Mouse (Mus musculus) forebrain, embryonic 14.5 days (tissue): Measurements from ENCODE around the gene Mief2. TPM values are rescaled to one million over a fixed set of nuclear protein-coding genes. Genes with fewer than 3 reads are reported as not detected.

Experiments
- ATAC-seq: fragments of 200-750 bp; cut with Nextera tagmentation; 2 replicates; pipeline ENCODE4 v1.8.0; 2017; ENCODE audit warnings: mild to moderate bottlenecking, moderate library complexity
- DNase-seq: peaks from one replicate; pipeline ENCODE4 v3.0.0-alpha.2; 2015; ENCODE audit warnings: low spot score
- H3K27ac ChIP-seq: fragments of 300-500 bp; sonication (generic); 2 replicates; pipeline ENCODE4 v1.5.1; 2014; ENCODE audit warnings: low read depth, mild to moderate bottlenecking, control low read depth, low read length, moderate library complexity
- H3K27me3 ChIP-seq: fragments of 300-500 bp; sonication (generic); replicated peaks from 2 replicates; pipeline ENCODE4 v1.6.1; 2014; ENCODE audit warnings: low read length, control low read depth, mixed read lengths; ENCODE audit not compliant: control insufficient read depth, insufficient read depth
- H3K36me3 ChIP-seq: fragments of 300-500 bp; sonication (generic); 2 replicates; pipeline ENCODE4 v1.6.1; 2014; ENCODE audit warnings: low read length, control low read depth; ENCODE audit not compliant: control insufficient read depth, insufficient read depth
- H3K4me1 ChIP-seq: fragments of 300-500 bp; sonication (generic); 2 replicates; pipeline ENCODE4 v1.6.1; 2014; ENCODE audit warnings: antibody characterized with exemption, low read length, control low read depth; ENCODE audit not compliant: control insufficient read depth, insufficient read depth
- H3K4me2 ChIP-seq: fragments of 300-500 bp; sonication (generic); 2 replicates; pipeline ENCODE4 v1.6.1; 2014; ENCODE audit warnings: mild to moderate bottlenecking, control low read depth, low read length
- H3K4me3 ChIP-seq: fragments of 300-500 bp; sonication (generic); 2 replicates; pipeline ENCODE4 v1.5.1; 2014; ENCODE audit warnings: low read depth, low read length, control low read depth
- H3K9ac ChIP-seq: fragments of 300-500 bp; sonication (generic); 2 replicates; pipeline ENCODE4 v1.6.1; 2014; ENCODE audit warnings: mild to moderate bottlenecking, low read length, control low read depth, moderate library complexity
- H3K9me3 ChIP-seq: fragments of 300-500 bp; sonication (generic); replicated peaks from 2 replicates; pipeline ENCODE4 v1.6.1; 2016; ENCODE audit warnings: low read length, control low read depth, mixed read lengths; ENCODE audit not compliant: control insufficient read depth
- WGBS: fragments of 180-500 bp; shearing (Covaris S2); extraction: QIAGEN DNeasy Blood & Tissue Kit; methylation state at CpG from one replicate; pipeline ENCODE4 v1.1.7; 2014; 5-methylcytosine and 5-hydroxymethylcytosine counted together
- polyA plus RNA-seq: library from polyadenylated mRNA; unstranded; fragments of >200 nt; fragmentation: Nextera tagmentation; extraction: Ambion mirVana; gene quantifications from 2 replicates; pipeline ENCODE4 v1.2.1, GENCODE M21; 2014

Mief2 gene
- polyA plus RNA-seq, 1 experiment from 2014 or later = 20.7 TPM

DNA sequence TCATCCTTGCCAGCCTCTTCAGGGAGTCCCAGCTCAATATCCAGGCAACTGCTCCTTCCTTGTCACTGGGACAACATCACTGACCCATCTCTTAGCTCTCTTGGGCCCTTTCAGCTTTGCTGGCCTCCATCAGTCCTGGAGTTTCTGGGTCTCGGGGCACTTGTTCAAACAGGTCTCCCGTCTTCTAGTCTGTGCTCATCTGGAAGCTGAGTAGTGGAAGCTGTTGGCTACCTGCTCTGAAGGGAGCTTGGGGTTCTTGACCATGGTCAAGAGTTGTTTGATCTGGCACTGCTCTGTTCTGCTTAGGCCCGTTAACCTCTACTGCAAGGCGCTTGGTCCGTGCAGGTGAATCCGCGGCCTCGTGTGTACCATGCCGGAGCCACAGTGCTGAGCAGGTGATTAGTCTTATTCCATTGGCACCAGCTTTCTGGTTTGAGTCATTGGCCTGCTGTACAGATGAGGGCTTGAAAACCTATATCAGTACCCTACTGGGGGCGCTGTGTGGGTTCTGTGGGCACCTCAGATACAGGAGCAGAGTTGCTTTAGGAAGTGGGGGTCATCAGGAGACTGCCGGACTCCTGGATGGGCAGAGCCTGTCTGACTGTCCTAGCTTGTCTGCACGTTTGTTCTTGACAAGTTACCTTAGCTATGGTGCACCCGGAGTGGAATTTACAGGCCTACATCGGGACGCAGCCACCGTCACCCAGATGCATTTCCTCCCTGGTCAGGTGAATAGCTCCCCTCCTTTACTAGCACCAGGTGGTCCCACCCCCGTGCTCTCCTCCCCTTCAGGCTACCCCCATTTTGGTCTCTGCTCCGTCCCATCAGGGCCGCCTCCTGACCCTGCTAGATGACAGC, 23.9 kb upstream of the Mief2 start:
- no peak for ATAC-seq
- no peaks in the 10 kb centered on the region for H3K9me3 ChIP-seq
- H3K27me3 ChIP-seq = no peaks in the 10 kb centered on the region
- H3K9ac ChIP-seq = no peak overlapping the region
- peaks cover 15% of the 10 kb centered on the region for H3K4me1 ChIP-seq
- H3K27ac ChIP-seq = no peak overlapping the region
- WGBS = 94% methylated on average over 19 of the region's 19 CpGs
- no peak for DNase-seq
- H3K36me3 ChIP-seq = peaks cover 56% of the 10 kb centered on the region
- H3K4me2 ChIP-seq = no peak overlapping the region
- H3K4me3 ChIP-seq = no peak overlapping the region

DNA sequence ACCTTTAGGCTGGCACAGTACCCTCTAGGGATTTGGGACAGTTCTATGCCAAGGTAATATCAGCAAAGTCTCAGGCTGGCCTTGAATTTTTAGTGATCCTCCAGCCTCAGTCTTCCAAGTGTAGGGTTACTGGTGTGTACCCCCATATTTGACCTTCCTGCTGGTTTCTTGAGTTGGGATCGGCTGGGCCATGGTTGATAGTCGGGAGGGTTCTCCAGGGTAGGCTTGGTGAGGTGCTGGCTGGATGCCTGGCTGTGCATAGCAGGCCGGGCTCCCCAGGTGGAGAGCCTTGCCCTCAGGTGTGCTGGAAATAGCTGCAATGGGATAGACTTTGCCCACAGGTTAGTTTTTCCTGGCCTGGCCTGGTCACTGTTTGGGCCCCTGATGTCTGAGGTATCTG, 22.9 kb upstream of the Mief2 start:
- no peak overlapping the region for H3K27ac ChIP-seq
- H3K36me3 ChIP-seq = peaks cover 66% of the 10 kb centered on the region
- no peak overlapping the region for H3K4me3 ChIP-seq
- H3K9me3 ChIP-seq = no peaks in the 10 kb centered on the region
- H3K27me3 ChIP-seq = no peaks in the 10 kb centered on the region
- WGBS = 94% methylated on average over 3 of the region's 3 CpGs
- H3K4me1 ChIP-seq = peaks cover 15% of the 10 kb centered on the region
- no peak for DNase-seq
- no peak overlapping the region for H3K9ac ChIP-seq
- ATAC-seq = no peak
- H3K4me2 ChIP-seq = no peak overlapping the region

DNA sequence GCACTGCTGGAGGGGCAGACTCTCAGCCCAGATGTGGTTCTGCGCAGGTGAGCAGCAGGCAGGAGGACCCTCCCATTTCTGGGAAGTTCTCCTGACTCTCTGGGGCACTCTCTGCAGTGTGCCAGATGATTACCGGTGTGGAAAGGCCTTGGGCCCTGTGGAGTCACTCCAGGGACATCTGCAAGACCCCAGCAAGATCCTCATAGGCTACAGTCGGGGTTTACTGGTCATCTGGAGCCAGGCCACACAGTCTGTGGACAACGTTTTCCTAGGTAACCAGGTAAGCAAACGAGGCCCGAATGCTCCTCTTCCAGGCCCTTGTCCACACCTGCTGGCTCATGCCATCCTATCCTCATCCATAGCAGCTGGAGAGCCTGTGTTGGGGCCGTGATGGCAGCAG, 22.1 kb upstream of the Mief2 start:
- Histone ChIP-seq H3K27me3 (no peaks in the 10 kb centered on the region), H3K4me2 (no peak overlapping the region), H3K9ac (no peak overlapping the region), H3K4me1 (peaks cover 10% of the 10 kb centered on the region), H3K9me3 (no peaks in the 10 kb centered on the region), H3K27ac (no peak overlapping the region), H3K4me3 (no peak overlapping the region), H3K36me3 (peaks cover 75% of the 10 kb centered on the region)
- no peak for DNase-seq
- ATAC-seq = no peak
- 93% methylated on average over 7 of the region's 7 CpGs for WGBS

DNA sequence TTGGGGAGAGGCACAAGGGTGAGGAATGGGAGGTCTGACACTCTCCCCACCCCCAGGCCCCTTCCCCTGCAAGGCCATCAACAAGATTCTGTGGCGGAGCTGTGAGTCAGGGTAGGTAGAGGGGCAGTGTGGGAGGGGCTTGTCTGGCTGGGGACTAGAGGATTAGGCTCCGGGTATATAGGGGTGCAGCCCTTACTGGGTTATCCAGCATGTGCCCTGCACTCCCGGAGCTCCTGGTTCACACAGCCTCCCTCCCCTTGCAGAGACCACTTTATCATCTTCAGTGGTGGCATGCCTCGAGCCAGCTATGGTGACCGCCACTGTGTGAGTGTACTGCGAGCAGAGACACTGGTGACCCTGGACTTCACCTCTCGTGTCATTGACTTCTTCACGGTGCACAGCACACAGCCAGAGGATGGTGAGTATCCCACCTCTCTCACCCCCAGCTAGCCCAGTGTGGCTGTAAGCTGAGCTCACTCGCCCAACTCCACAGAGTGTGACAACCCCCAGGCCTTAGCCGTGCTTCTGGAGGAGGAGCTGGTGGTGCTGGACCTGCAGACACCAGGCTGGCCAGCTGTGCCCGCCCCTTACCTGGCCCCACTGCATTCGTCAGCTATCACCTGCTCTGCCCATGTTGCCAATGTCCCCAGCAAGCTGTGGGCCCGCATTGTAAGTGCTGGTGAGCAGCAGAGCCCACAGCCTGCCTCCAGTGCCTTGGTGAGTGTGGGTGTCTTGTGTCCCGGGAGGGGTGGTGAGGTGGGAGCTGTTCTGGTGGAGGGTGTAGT, 21.3 kb upstream of the Mief2 start:
- WGBS = 87% methylated on average over 14 of the region's 14 CpGs
- Histone ChIP-seq H3K36me3 (peaks cover 83% of the 10 kb centered on the region), H3K4me1 (peaks cover 3% of the 10 kb centered on the region; the same call in 1 of the 2 replicates), H3K4me2 (no peak overlapping the region), H3K27ac (no peak overlapping the region), H3K9me3 (no peaks in the 10 kb centered on the region), H3K9ac (no peak overlapping the region), H3K4me3 (no peak overlapping the region), H3K27me3 (no peaks in the 10 kb centered on the region)
- DNase-seq = no peak
- no peak for ATAC-seq

DNA sequence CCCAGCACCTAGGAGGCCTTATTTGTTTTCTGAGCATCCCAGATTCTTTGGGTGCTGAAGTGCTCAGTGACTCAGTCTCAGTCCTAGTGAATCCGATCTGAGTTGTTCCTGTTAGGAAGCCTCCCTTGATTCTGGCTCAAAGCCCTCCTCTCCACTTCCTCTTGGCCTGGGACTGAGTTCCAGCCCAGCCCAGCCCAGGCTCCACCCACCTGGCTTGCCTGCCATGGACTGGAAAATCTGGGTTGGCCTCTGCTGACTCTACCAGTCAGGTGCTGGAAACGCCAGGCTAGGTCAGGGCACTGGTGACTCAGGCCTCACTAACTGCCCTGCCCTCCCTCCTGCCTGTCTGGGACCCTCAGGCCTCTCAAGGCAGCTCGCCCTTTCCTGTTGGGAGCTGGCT, 20.5 kb upstream of the Mief2 start:
- whole genome bisulfite sequencing = 75% methylated on average over 3 of the region's 3 CpGs
- ATAC-seq = no peak
- peaks cover under 1% of the 10 kb centered on the region; the same call in 1 of the 2 replicates for H3K4me1 ChIP-seq
- H3K4me3 ChIP-seq = no peak overlapping the region
- no peak for DNase-seq
- H3K4me2 ChIP-seq = no peak overlapping the region
- H3K36me3 ChIP-seq = peaks cover 91% of the 10 kb centered on the region
- no peaks in the 10 kb centered on the region for H3K9me3 ChIP-seq
- no peaks in the 10 kb centered on the region for H3K27me3 ChIP-seq
- H3K9ac ChIP-seq = no peak overlapping the region
- H3K27ac ChIP-seq = no peak overlapping the region

DNA sequence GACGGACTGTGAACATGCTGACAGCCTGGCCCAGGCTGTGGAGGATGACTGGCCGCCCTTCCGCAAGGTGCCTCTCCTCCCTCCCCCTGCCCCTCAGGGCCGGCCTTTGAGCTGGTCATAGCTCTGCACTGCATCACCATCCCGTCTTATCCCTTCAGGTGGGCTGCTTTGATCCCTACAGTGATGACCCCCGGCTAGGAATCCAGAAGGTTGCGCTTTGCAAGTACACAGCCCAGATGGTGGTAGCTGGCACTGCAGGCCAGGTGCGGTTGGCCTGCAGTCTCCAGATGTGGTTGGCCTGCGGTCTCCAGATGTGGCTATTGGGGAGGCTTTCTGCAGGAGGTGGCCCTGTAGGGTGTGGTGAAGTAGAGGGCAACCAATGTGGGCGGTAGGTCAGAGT, 19.6 kb upstream of the Mief2 start:
- Histone ChIP-seq H3K4me1 (no peaks in the 10 kb centered on the region), H3K27me3 (no peaks in the 10 kb centered on the region), H3K9ac (no peak overlapping the region), H3K4me3 (no peak overlapping the region), H3K9me3 (no peaks in the 10 kb centered on the region), H3K36me3 (peaks cover 98% of the 10 kb centered on the region), H3K4me2 (no peak overlapping the region), H3K27ac (no peak overlapping the region)
- WGBS = 93% methylated on average over 10 of the region's 10 CpGs
- DNase-seq (no peak), ATAC-seq (no peak)

DNA sequence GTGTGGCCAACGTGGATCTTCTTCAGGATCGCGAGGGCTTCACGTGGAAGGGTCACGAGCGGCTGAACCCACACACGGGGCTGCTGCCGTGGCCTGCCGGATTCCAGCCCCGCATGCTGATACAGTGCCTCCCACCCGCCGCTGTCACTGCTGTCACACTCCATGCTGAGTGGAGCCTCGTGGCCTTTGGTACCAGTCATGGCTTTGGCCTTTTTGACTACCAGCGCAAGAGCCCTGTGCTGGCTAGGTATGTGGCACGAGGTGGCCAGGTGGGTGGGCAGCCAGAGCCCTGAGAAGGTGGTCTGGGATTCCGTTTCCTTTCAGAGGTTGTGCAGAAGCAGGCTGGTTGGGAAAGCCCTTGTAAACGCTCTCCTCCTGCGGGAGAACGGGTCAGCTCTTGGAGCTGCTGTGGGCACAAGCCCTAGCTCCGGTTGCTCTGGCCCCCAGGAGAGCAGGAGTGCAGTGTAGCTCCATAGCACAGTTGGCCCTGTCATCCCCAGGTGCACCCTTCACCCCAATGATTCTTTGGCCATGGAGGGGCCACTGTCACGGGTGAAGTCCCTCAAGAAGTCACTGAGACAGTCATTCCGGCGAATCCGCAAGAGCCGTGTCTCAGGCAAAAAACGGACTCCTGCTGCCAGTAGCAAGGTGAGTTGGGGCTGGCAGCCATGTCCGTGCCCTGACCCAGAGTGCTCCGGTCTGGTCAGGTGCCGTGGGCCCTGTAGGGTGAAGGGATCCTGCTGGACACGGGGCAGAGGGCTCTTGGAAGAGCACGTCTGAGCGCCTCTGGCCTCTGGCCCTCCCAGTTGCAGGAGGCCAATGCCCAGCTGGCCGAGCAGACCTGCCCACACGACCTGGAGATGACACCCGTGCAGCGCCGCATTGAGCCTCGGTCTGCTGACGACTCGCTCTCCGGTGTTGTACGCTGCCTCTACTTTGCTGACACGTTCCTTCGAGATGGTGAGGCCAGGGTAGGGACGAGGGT, 18.4 kb upstream of the Mief2 start:
- 94% methylated on average over 45 of the region's 45 CpGs for WGBS
- H3K4me1 ChIP-seq = no peaks in the 10 kb centered on the region
- ATAC-seq = no peak

DNA sequence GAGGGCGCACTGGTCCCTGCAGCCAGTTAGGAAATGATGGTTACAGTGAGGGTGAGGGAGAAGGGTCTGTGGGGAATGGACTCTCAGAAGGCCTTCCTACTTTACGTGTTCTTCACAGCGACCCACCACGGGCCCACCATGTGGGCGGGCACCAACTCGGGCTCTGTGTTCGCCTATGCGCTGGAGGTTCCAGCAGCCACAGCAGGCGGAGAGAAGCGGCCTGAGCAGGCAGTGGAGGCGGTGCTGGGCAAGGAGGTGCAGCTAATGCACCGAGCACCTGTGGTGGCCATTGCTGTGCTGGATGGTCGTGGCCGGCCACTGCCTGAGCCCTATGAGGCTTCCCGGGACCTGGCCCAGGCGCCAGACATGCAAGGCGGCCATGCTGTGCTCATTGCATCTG, 17.0 kb upstream of the Mief2 start:
- no peaks in the 10 kb centered on the region for H3K27me3 ChIP-seq
- H3K27ac ChIP-seq = no peak overlapping the region
- H3K9ac ChIP-seq = no peak overlapping the region
- no peak overlapping the region for H3K4me2 ChIP-seq
- 93% methylated on average over 17 of the region's 17 CpGs for WGBS
- DNase-seq (no peak), ATAC-seq (no peak)
- H3K9me3 ChIP-seq = no peaks in the 10 kb centered on the region
- H3K36me3 ChIP-seq = peaks cover 100% of the 10 kb centered on the region
- H3K4me1 ChIP-seq = no peaks in the 10 kb centered on the region
- no peak overlapping the region for H3K4me3 ChIP-seq

More for the DNA sequence above, 18.4 kb upstream of the Mief2 start:
- Histone ChIP-seq H3K4me2 (no peak overlapping the region), H3K27ac (no peak overlapping the region), H3K4me3 (no peak overlapping the region), H3K9me3 (no peaks in the 10 kb centered on the region), H3K36me3 (peaks cover 99% of the 10 kb centered on the region), H3K9ac (no peak overlapping the region), H3K27me3 (no peaks in the 10 kb centered on the region)
- no peak for DNase-seq
